Mouse (Mus musculus) stomach, postnatal 0 days (tissue): ENCODE data around the gene Eme2. TPM values are rescaled to one million over a fixed set of nuclear protein-coding genes. Genes with fewer than 3 reads are reported as not detected.

ENCODE experiments used
- ATAC-seq: fragments of 200-750 bp; cut with Nextera tagmentation; 2 replicates; pipeline ENCODE4 v1.8.0; 2017; ENCODE audit not compliant: low FRiP score, low TSS enrichment
- DNase-seq: peaks from one replicate; pipeline ENCODE4 v3.0.0-alpha.2; 2016; ENCODE audit warnings: low spot score
- H3K27ac ChIP-seq: fragments of 300-500 bp; sonication (generic); replicated peaks from 2 replicates; pipeline ENCODE4 v1.5.1; 2014; ENCODE audit warnings: mild to moderate bottlenecking, control low read depth
- H3K27me3 ChIP-seq: fragments of 300-500 bp; sonication (generic); 2 replicates; pipeline ENCODE4 v1.6.1; 2014; ENCODE audit warnings: low read length; ENCODE audit not compliant: control insufficient read depth, insufficient read depth
- H3K36me3 ChIP-seq: fragments of 300-500 bp; sonication (generic); 2 replicates; pipeline ENCODE4 v1.6.1; 2014; ENCODE audit warnings: low read length, mixed read lengths; ENCODE audit not compliant: control insufficient read depth, insufficient read depth
- H3K4me1 ChIP-seq: fragments of 300-500 bp; sonication (generic); replicated peaks from 2 replicates; pipeline ENCODE4 v1.6.1; 2014; ENCODE audit warnings: antibody characterized with exemption; ENCODE audit not compliant: control insufficient read depth, insufficient read depth
- H3K4me2 ChIP-seq: fragments of 300-500 bp; sonication (generic); replicated peaks from 2 replicates; pipeline ENCODE4 v1.6.1; 2014; ENCODE audit warnings: low read depth, mild to moderate bottlenecking, control low read depth, moderate library complexity
- H3K4me3 ChIP-seq: fragments of 300-500 bp; sonication (generic); 2 replicates; pipeline ENCODE4 v1.5.1; 2014; ENCODE audit warnings: low read depth, low read length, control low read depth
- H3K9ac ChIP-seq: fragments of 300-500 bp; sonication (generic); 2 replicates; pipeline ENCODE4 v1.6.1; 2014; ENCODE audit warnings: mild to moderate bottlenecking, low read length, control low read depth, mixed read lengths
- H3K9me3 ChIP-seq: fragments of 300-500 bp; sonication (generic); 2 replicates; pipeline ENCODE4 v1.6.1; 2016; ENCODE audit warnings: low read length; ENCODE audit not compliant: control insufficient read depth
- CTCF ChIP-seq: IDR thresholded peaks from 2 replicates; pipeline ENCODE4 v1.5.1; 2016; ENCODE audit warnings: antibody characterized with exemption, low read depth, mild to moderate bottlenecking, moderate library complexity
- EP300 ChIP-seq: optimal IDR thresholded peaks from 2 replicates; pipeline ENCODE3; 2016; ENCODE audit warnings: antibody characterized with exemption
- WGBS: fragments of 180-500 bp; shearing (Covaris S2); extraction: QIAGEN DNeasy Blood & Tissue Kit; methylation state at CpG from one replicate; pipeline ENCODE4 v1.1.7; 2014; 5-methylcytosine and 5-hydroxymethylcytosine counted together
- polyA plus RNA-seq: library from polyadenylated mRNA; unstranded; fragments of >200 nt; fragmentation: Nextera tagmentation; extraction: Ambion mirVana; gene quantifications from 2 replicates; pipeline ENCODE4 v1.2.1, GENCODE M21; 2015

The Eme2 gene
- polyA plus RNA-seq, 1 experiment from 2014 or later, result 15.6 TPM

GRCm38 (mm10) chr17:24885356-24886133 is 9.3 kb downstream of the Eme2 start:
- Histone ChIP-seq H3K9ac (peak overlapping the region; percentile 83), H3K27me3 (no peaks in the 10 kb centered on the region), H3K36me3 (peaks cover 10% of the 10 kb centered on the region), H3K27ac (no peak overlapping the region), H3K4me1 (peaks cover 3% of the 10 kb centered on the region), H3K4me2 (peak overlapping the region; percentile 88), H3K4me3 (peak overlapping the region; percentile 83), H3K9me3 (no peaks in the 10 kb centered on the region)
- ATAC-seq (no peak), DNase-seq (no peak)
- 23% methylated on average over 22 of the region's 22 CpGs for WGBS
- TF ChIP-seq CTCF (no peak), EP300 (no peak)

GRCm38 (mm10) chr17:24884391-24884790 is 10.5 kb downstream of the Eme2 start:
- peaks cover 6% of the 10 kb centered on the region for H3K36me3 ChIP-seq
- TF ChIP-seq EP300, result no peak
- no peak for TF ChIP-seq CTCF
- H3K4me3 ChIP-seq, result no peak overlapping the region
- no peak overlapping the region for H3K4me2 ChIP-seq
- no peaks in the 10 kb centered on the region for H3K27me3 ChIP-seq
- 84% methylated on average over 6 of the region's 6 CpGs for WGBS
- no peak overlapping the region for H3K9ac ChIP-seq
- H3K4me1 ChIP-seq, result peaks cover 3% of the 10 kb centered on the region
- no peaks in the 10 kb centered on the region for H3K9me3 ChIP-seq
- no peak overlapping the region for H3K27ac ChIP-seq
- no peak for DNase-seq
- ATAC-seq, result no peak

GRCm38 (mm10) chr17:24881738-24882440 is 13.0 kb downstream of the Eme2 start:
- TF ChIP-seq EP300 (no peak), CTCF (peak; percentile 75)
- peak; percentile 50 for DNase-seq
- Histone ChIP-seq H3K4me3 (no peak overlapping the region), H3K4me2 (no peak overlapping the region), H3K4me1 (peaks cover 3% of the 10 kb centered on the region), H3K9ac (no peak overlapping the region), H3K27me3 (no peaks in the 10 kb centered on the region), H3K36me3 (peaks cover 6% of the 10 kb centered on the region), H3K9me3 (no peaks in the 10 kb centered on the region), H3K27ac (no peak overlapping the region)
- ATAC-seq, result no peak
- WGBS, result 43% methylated on average over 7 of the region's 7 CpGs

GRCm38 (mm10) chr17:24878531-24878930 is 16.4 kb downstream of the Eme2 start:
- 48% methylated on average over 8 of the region's 8 CpGs for WGBS
- peak; percentile 57 for ATAC-seq
- Histone ChIP-seq H3K27ac (peak overlapping the region; percentile 76), H3K9ac (peak overlapping the region; percentile 53), H3K4me3 (peak overlapping the region; percentile 2; the same call in 1 of the 2 replicates), H3K27me3 (no peaks in the 10 kb centered on the region), H3K36me3 (peaks cover 4% of the 10 kb centered on the region), H3K9me3 (no peaks in the 10 kb centered on the region), H3K4me2 (peak overlapping the region; percentile 27; the same call in 1 of the 2 replicates), H3K4me1 (no peaks in the 10 kb centered on the region)
- no peak for TF ChIP-seq CTCF
- no peak for TF ChIP-seq EP300
- DNase-seq, result peak; percentile 48

- ATAC-seq (peak; percentile 74), DNase-seq (peak; percentile 80)
- 14% methylated on average over 5 of the region's 5 CpGs for WGBS
- Histone ChIP-seq H3K4me1 (no peaks in the 10 kb centered on the region), H3K4me2 (peak overlapping the region; percentile 27; the same call in 1 of the 2 replicates), H3K27me3 (no peaks in the 10 kb centered on the region), H3K27ac (peak overlapping the region; percentile 76), H3K9me3 (no peaks in the 10 kb centered on the region), H3K4me3 (0 out of 2 replicates have a peak overlapping the region, but pooled peaks have one; percentile 2), H3K9ac (peak overlapping the region; percentile 53), H3K36me3 (peaks cover 4% of the 10 kb centered on the region; the same call in 1 of the 2 replicates)
- no peak for TF ChIP-seq EP300
- no peak for TF ChIP-seq CTCF
Measured at GRCm38 (mm10) chr17:24878117-24878397, 16.8 kb downstream of the Eme2 start.
